In the genomic region with DNA sequence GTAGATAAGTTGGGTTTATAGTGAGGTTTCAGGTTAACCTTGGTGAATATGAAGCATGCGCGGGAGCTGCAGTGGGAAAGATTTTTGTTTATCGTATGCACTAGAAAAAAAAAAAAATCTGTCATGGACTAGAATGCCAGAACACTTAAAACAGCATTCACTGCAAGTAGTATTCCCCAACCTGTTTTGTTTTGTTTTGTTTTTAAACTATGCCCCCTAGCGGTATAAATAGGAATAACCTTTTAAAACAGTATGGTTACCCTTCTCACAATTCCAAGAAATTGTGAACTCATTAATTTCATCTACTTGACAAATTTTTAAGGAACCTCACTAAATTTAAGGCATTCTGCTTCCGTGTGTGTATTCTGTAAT, we compare ENCODE assay signal across 7 mouse cellular contexts.
DNase-seq lines count a peak whose midpoint lies in the region; ATAC-seq lines count a peak whose summit lies in the region.

No protein-coding gene starts in this region.

- WGBS in heart, embryonic 14.5 days = 0% methylated on average over 5 of the region's 5 CpGs
- 0% methylated on average over 5 of the region's 5 CpGs for WGBS in liver, embryonic 16.5 days (ENCODE audit: insufficient replicate concordance)

- H3K4me1 ChIP-seq in heart, embryonic 14.5 days (ENCODE audit: control insufficient read depth in 2 of 2, insufficient read depth in 2 of 2, low read length in 2 of 2) = no peaks in the 10 kb centered on the region
- peaks cover 3% of the 10 kb centered on the region for H3K4me1 ChIP-seq in liver, embryonic 16.5 days (ENCODE audit: control insufficient read depth, low read depth, low read length)

- no peaks in the 10 kb centered on the region for H3K9me3 ChIP-seq in heart, embryonic 14.5 days (ENCODE audit: control insufficient read depth, low read length)
- H3K9me3 ChIP-seq in liver, embryonic 16.5 days (replicated peaks; ENCODE audit: control insufficient read depth, low read length) = no peaks in the 10 kb centered on the region

- H3K4me2 ChIP-seq in heart, embryonic 14.5 days (ENCODE audit: low read length) = peak overlapping the region; percentile 79
- peak overlapping the region; percentile 86 for H3K4me2 ChIP-seq in liver, embryonic 16.5 days (ENCODE audit: low read depth, low read length)

- peak overlapping the region; percentile 81 for H3K9ac ChIP-seq in heart, embryonic 14.5 days (ENCODE audit: low read length)
- H3K9ac ChIP-seq in liver, embryonic 16.5 days (ENCODE audit: low read depth, low read length) = peak overlapping the region; percentile 74

- DNase-seq in spleen, adult 12 weeks (ENCODE audit: low spot score) = peak; percentile 17
- DNase-seq in spleen, adult 18-20 months = no peak
- peak; percentile 53 for DNase-seq in c-Kit-positive CD71-negative TER-119-negative erythroid progenitor cells, embryonic 14.5 days (ENCODE audit: low read depth)
- DNase-seq in splenic B cell, adult 2 months (ENCODE audit: low read depth, low spot score) = peak; percentile 63
- no peak for DNase-seq in urinary bladder, postnatal 25 days (ENCODE audit: low spot score)

- H3K4me3 ChIP-seq in heart, embryonic 14.5 days (ENCODE audit: control insufficient read depth in 1 of 2, insufficient read depth in 1 of 2, low read depth in 1 of 2, low read length in 2 of 2) = peak overlapping the region; percentile 61 to 83
- peak overlapping the region; percentile 69 for H3K4me3 ChIP-seq in liver, embryonic 16.5 days (ENCODE audit: low read depth, low read length)

- no peaks in the 10 kb centered on the region for H3K36me3 ChIP-seq in heart, embryonic 14.5 days (ENCODE audit: control insufficient read depth, insufficient read depth, low read length)
- H3K36me3 ChIP-seq in liver, embryonic 16.5 days (ENCODE audit: control insufficient read depth, insufficient read depth) = no peaks in the 10 kb centered on the region
- H3K36me3 ChIP-seq in splenic B cell, adult 2 months (ENCODE audit: control insufficient read depth, insufficient read depth, low read length, poor library complexity, severe bottlenecking) = no peaks in the 10 kb centered on the region

- H3K27me3 ChIP-seq in heart, embryonic 14.5 days (ENCODE audit: control insufficient read depth, insufficient read depth, low read length) = no peaks in the 10 kb centered on the region
- H3K27me3 ChIP-seq in liver, embryonic 16.5 days (ENCODE audit: control insufficient read depth, insufficient read depth, low read depth, low read length) = no peaks in the 10 kb centered on the region
- no peaks in the 10 kb centered on the region for H3K27me3 ChIP-seq in splenic B cell, adult 2 months (ENCODE audit: control insufficient read depth, insufficient read depth, low read length, poor library complexity, severe bottlenecking)

- H3K27ac ChIP-seq in heart, embryonic 14.5 days (replicated peaks in 1 of 2; ENCODE audit: control insufficient read depth in 1 of 2, insufficient read depth in 1 of 2, low read depth in 2 of 2, low read length in 2 of 2) = peak overlapping the region; percentile 85 to 89
- peak overlapping the region; percentile 67; the same call in 1 of the 2 replicates for H3K27ac ChIP-seq in liver, embryonic 16.5 days (ENCODE audit: low read length)

- no peak for ATAC-seq in heart, embryonic 14.5 days (ENCODE audit: insufficient number of reproducible peaks, insufficient read depth, low FRiP score, low read depth)
- ATAC-seq in liver, embryonic 16.5 days (ENCODE audit: low read depth) = peak; percentile 49

Comparison
In these comparisons a context has a peak if more than half of its experiments do, and no peak if none do; other contexts are left out.
1. DNase-seq: peak in spleen, adult 12 weeks (single experiment), c-Kit-positive CD71-negative TER-119-negative erythroid progenitor cells, embryonic 14.5 days (single experiment) and splenic B cell, adult 2 months (single experiment); none in spleen, adult 18-20 months (0 of 2) and urinary bladder, postnatal 25 days (single experiment).